Mouse (Mus musculus) fat pad, adult 2 months (tissue): ENCODE data around the gene 4930432M17Rik.

Experiments
- DNase-seq: peaks from one replicate; pipeline ENCODE4 v3.0.0-alpha.2; 2011; ENCODE audit warnings: low read depth, low spot score; ENCODE audit errors: extremely low read depth

4930432M17Rik gene

GRCm38 (mm10) chr3:121706087-121706486, 35.5 kb downstream of the 4930432M17Rik start:
- no peak for DNase-seq

DNA sequence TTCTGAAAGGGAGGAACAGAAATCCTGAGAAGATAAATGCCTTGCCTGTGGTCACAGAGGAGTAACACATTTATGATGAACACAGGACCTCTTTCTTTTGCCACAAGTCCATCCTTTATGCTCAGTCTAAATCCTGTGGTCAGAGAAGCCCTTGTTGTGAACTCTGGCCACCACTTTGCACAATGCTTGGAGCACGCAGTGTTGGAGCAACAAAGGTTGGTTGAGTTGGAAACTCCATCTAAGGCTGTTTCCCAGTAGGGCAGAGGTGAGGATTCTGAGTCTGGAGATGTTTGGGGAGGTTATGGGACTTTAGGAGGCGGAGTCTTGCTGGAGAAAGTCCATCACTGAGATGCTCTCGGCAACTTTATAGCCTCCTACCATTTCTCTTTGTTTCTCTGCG, 36.5 kb downstream of the 4930432M17Rik start:
- DNase-seq = no peak

DNA sequence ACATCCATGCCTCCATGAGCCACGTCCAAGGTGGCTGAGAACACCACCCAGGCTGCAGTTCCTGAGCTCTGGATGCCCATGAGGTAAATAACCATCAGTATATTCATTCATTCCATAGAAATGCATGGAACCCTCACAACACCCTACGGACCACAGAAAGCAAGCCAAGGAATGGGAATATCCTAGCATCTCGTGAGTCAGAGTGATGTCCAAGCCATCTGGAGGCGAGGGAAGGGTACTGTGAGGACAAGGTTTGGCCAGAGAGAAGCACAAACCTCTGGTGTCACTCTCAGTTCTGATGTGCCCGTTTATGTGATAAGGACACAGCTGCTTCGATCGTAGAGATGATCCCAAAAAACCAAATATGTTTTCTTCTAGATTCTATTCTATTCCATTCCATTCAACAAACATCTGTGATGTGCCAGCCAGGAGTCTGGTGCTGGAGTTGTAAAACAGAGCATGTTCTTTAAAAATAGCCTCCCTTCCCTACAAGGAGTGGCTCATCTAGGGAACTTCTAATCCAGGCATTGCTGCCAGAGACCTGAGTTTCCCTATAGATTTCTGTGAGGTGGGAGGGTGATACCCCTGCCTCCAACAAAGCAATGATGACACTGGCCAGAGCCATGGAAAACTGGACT, 40.5 kb downstream of the 4930432M17Rik start:
- no peak for DNase-seq

DNA sequence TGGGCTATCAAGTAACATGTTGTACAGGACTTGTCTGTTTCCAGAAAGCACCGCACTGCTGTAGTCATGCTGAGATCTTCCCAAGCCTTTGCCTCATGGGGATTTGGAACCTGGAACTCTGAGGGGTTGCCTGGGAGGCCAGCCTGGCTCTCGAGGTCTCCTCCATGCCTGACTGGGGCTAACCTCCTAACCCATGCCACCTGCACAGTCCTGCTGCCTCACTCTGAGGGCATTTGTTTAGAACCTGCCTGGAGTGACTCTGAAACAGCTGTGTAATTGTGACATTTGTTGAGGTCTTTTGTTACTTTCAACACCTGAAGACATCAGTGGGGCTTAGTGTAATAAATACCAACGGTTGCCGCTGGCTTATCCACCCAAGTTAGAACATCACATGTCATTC, 41.7 kb downstream of the 4930432M17Rik start:
- no peak for DNase-seq

GRCm38 (mm10) chr3:121713151-121713701, 42.7 kb downstream of the 4930432M17Rik start:
- DNase-seq = no peak

- DNase-seq = no peak
These were observed 43.3 kb downstream of the 4930432M17Rik start for GRCm38 (mm10) chr3:121713816-121714215.

DNA sequence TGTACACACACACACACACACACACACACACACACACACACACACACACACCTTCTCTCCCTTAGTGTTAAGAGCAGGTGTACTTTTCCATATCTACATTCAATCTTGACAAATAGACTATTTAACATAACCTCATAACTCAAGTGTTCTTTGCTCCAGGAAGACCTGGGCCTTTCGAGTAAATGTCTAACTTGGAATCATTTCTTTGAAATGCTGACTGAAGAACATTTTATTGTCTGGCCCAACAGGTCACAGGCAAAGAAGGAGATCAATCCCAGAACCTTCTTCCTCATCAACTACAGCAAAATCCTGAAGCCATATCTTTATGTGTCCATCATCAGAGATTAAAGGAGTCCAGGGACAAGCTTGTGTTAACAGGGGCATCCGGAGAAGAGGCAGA, 43.9 kb downstream of the 4930432M17Rik start:
- no peak for DNase-seq

DNA sequence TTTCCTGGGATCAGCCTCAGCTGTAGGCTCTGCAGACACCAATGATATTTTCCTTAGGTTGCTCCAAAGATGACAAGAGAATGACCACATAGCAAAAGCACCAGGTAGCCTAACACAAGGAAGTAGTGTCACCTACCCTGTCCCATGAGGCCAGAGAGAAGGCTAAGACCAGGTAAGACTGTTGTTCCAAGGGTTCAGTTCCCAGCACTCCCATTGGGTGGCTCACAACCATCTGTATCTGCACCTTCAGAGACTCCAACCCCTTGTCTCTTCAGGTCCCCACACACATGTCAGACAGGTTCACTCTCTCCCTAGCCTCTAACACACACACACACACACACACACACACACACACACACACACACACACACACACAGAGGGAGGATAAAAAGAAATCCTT, 44.8 kb downstream of the 4930432M17Rik start:
- no peak for DNase-seq

DNA sequence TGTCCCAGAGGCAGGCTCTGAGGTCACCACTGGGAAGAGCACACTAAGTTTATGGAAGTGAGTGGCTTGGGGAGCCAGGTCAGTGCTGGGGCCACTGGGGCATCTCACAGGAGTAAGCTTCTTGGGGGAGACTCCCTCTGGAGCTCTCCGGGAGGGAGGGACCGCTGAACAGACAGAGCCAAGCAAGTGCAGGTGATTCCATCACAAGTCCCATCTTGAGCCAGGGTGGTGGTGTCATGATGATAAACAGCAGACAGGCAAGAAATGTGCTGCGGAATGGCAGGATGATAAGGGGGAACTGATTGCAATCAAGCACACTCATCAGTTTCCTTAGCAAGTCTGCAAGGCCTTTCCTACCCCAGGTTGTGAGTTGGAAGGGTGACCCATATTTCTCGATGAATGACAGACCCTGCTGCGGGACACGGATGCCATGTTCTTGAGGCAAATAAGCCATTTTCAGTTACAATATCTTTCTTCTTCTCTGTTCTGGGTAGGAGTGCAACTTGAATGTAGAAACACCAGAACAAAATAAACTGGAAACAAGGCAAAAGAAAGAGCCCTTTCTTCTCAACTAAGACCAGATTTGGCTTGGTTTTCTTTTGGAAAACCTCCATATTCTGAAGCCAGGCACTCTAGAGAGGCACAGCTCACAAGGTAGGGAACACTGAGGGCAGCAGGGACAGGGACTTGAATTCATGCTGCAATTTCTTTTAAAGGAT, 45.3 kb downstream of the 4930432M17Rik start:
- DNase-seq = no peak

- DNase-seq = no peak
These were observed 45.9 kb downstream of the 4930432M17Rik start for GRCm38 (mm10) chr3:121716480-121716879.

GRCm38 (mm10) chr3:121718679-121719078, 48.1 kb downstream of the 4930432M17Rik start:
- DNase-seq = no peak

DNA sequence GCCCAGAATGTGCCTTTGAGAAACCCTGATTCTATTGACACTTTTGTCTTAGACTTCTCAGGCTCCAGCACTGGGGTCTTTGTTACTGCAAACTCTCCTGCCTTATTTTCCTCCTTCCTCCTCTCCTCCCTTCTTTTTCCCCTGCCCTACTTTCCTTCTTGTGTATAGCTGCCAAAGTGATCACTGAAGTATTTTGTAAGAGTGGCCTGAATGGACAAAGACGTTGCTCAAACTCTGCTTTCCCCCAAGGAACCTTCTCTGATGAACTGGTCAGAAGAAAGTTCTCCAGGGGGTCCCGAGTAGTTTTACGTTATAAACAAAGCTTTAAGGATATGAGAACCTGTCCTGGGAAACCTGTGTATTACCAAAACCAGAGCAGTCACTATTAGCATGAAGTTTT, 49.1 kb downstream of the 4930432M17Rik start:
- DNase-seq = no peak

GRCm38 (mm10) chr3:121720801-121721690, 50.5 kb downstream of the 4930432M17Rik start:
- no peak for DNase-seq

DNA sequence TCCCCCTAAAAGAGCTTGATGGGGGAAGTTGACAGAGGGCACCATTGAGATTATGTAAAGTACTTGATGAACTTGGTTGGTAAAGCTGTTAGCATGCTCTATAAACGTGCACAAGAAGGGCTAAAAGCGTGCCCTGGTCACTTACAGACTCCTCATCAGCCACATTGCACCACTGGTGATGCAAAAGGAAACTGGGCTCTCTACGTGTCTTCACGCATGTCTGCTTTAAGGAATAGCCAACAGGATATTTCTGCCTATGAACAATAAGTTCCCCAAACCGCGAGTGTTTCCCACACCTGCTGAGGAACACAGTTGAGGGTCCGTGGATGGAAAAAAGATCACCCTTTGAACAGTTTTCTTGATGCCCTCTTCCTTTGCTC, 51.1 kb downstream of the 4930432M17Rik start:
- no peak for DNase-seq

DNA sequence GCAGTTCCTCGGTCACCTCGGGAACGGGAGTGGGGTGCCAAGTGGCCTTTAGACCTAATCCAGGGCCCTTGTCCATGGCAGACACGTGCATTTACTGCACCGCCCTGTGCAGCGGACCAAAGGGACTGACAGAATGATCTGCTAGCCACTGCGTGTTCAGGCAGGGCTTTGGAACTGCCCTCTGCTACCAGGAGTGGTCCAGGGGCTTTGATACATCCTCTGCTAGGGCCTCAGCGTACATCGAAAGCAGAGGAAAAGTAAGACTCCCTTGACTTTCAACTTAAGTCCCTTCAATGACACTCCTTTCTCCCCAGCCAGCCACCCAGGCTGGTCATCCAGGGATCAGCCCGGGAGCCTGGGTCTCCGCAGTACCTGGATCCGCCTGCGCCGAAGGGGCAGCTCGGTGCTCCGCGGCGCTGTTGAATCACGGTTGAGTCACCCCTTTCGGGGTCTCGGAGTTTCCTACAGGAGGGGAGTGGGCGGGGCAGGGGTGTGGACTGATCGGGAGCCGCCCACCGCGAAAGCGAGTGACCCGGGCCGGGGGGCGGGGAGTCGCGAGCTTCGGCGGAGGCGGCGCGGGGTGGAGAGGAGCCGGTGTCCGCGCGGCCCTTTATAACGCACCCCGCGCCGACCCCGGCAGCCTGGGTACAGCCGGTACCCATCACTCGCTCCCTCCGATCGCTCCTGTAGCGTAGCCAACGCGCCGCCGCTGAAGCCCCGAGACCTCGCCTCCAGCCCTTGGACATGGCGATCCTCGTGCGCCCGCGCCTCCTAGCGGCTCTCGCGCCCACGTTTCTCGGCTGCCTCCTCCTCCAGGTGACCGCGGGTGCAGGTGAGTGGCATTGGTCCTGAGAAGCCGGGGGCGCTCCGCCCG, 52.6 kb downstream of the 4930432M17Rik start, which contains the start of gene F3:
TSS of gene F3 (plus strand) at position 567 of the 874 bp plus-strand sequence.
- DNase-seq = no peak

DNA sequence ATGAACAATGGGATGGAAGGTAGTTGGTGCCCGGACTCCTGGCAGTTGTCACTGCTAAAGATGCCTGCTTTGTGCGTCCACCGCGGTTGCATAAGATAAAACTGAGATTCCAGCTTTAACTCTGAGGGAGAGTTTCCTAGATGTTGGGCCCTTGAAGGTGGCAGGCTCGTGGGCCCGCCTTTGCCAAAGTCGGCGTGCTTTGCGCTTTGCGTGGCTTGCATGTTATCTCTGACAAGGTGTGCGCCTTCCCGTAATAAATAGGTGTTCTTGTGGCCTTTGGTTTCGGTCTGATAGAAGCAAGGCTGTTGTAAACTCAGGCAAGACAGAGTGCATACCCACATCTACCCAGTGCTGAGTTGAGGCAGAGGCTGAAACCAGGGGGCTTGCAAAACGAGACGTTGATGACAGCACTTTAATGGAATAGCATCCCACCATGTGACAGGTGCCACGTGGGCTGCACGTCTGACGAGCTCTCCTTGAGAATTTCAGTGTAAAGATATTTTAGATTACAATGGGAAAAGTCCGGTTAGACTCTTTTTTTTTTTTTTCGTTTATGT, 53.5 kb downstream of the 4930432M17Rik start:
- DNase-seq = no peak

GRCm38 (mm10) chr3:121724553-121724952, 54.0 kb downstream of the 4930432M17Rik start:
- no peak for DNase-seq

DNA sequence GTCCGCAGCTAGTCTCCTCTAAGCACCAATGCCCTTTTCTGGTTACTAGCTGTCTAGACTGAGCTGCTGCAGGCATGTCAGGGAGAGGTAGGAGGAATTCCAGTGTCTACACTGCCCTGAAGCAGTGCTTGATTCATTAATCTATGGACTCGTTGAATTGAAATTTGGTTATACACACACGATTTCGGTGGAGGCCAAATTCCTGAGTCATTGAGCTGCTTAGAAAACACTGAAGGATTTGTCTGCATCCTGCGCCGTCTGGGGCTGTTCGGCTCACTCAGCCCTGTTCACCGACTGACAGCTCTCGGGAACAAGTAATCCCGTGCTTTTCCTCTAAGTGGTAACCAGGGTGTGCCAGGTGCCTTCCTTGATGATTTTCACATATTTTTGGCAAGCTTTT, 55.1 kb downstream of the 4930432M17Rik start:
- DNase-seq = no peak

- no peak for DNase-seq
These were observed 59.1 kb downstream of the 4930432M17Rik start for GRCm38 (mm10) chr3:121729678-121730077.
